ENCODE assay signal across 7 mouse cellular contexts in the genomic region with DNA sequence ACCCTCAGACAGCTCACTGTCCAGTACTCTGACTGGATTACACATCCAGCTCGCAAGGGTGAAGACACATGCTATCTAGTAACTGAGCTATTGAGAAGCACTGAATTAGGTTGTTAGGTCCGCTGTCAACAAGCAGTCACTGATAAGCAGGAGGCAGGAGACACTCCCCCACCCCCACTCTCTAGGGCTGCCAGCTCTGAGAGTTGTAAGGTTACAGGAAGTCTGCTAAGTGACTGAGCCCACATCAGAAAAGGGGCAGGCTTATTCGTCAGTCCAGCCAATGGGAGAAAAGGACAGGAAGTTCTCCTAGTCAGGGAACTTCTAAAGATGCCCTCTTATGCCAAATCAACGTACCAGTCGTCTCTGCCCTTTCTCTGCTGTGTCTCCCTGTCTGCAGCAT.
DNase-seq lines count a peak whose midpoint lies in the region; ATAC-seq and TF ChIP-seq lines count a peak whose summit lies in the region.

No protein-coding gene starts in this region.

- peak; percentile 23; the same call in 1 of the 2 replicates for ATAC-seq in heart, embryonic 13.5 days (ENCODE audit: extremely low read depth, insufficient number of reproducible peaks, low FRiP score, low TSS enrichment)
- ATAC-seq in hindbrain, embryonic 12.5 days (ENCODE audit: low FRiP score) = no peak

- peak overlapping the region; percentile 56 for H3K4me2 ChIP-seq in heart, embryonic 13.5 days
- no peak overlapping the region for H3K4me2 ChIP-seq in hindbrain, embryonic 12.5 days (replicated peaks)

- TF ChIP-seq CTCF in E14TG2a.4 (conservative IDR thresholded peaks at IDR 0.05; ENCODE audit: low read length) = no peak
- TF ChIP-seq CTCF in small intestine, adult 2 months (IDR thresholded peaks at IDR 0.05; ENCODE audit: extremely low read depth, insufficient read length, insufficient replicate concordance, low read depth, low read length) = no peak

- peaks cover 86% of the 10 kb centered on the region for H3K4me1 ChIP-seq in E14TG2a.4 (replicated peaks; ENCODE audit: low read depth, low read length)
- peaks cover 50% of the 10 kb centered on the region for H3K4me1 ChIP-seq in heart, embryonic 13.5 days
- H3K4me1 ChIP-seq in limb, embryonic 10.5 days = peaks cover 61% of the 10 kb centered on the region
- peaks cover 48% of the 10 kb centered on the region for H3K4me1 ChIP-seq in small intestine, adult 2 months (ENCODE audit: control insufficient read depth, insufficient read depth, insufficient read length, low read length)
- H3K4me1 ChIP-seq in hindbrain, embryonic 12.5 days = peaks cover 36% of the 10 kb centered on the region

- H3K27ac ChIP-seq in heart, embryonic 13.5 days (replicated peaks) = peak overlapping the region; percentile 57
- H3K27ac ChIP-seq in limb, embryonic 10.5 days = peak overlapping the region; percentile 5; the same call in 1 of the 2 replicates
- peak overlapping the region; percentile 99 for H3K27ac ChIP-seq in small intestine, adult 2 months (ENCODE audit: insufficient read depth, low read depth, low read length)
- H3K27ac ChIP-seq in hindbrain, embryonic 12.5 days = no peak overlapping the region

- H3K4me3 ChIP-seq in E14TG2a.4 (replicated peaks; ENCODE audit: low read length) = peak overlapping the region; percentile 26; the same call in 1 of the 2 replicates
- H3K4me3 ChIP-seq in heart, embryonic 13.5 days = peak overlapping the region; percentile 17; the same call in 1 of the 2 replicates
- H3K4me3 ChIP-seq in limb, embryonic 10.5 days = no peak overlapping the region
- no peak overlapping the region for H3K4me3 ChIP-seq in small intestine, adult 2 months (ENCODE audit: low read depth, low read length)
- no peak overlapping the region for H3K4me3 ChIP-seq in hindbrain, embryonic 12.5 days

- peaks cover 13% of the 10 kb centered on the region; the same call in 1 of the 2 replicates for H3K36me3 ChIP-seq in E14TG2a.4 (ENCODE audit: insufficient read depth, low read length)
- no peaks in the 10 kb centered on the region for H3K36me3 ChIP-seq in heart, embryonic 13.5 days
- H3K36me3 ChIP-seq in limb, embryonic 10.5 days = no peaks in the 10 kb centered on the region
- peaks cover 6% of the 10 kb centered on the region for H3K36me3 ChIP-seq in small intestine, adult 2 months (ENCODE audit: control insufficient read depth, insufficient read depth, low read length)
- no peaks in the 10 kb centered on the region for H3K36me3 ChIP-seq in hindbrain, embryonic 12.5 days

- DNase-seq in adrenal gland, adult 8-10 months = peak; percentile 84
- DNase-seq in limb, embryonic 10.5 days (ENCODE audit: low spot score) = no peak
- no peak for DNase-seq in urinary bladder, adult 2 months (ENCODE audit: low spot score)

- H3K9ac ChIP-seq in heart, embryonic 13.5 days = no peak overlapping the region
- H3K9ac ChIP-seq in hindbrain, embryonic 12.5 days = no peak overlapping the region

- H3K27me3 ChIP-seq in E14TG2a.4 (ENCODE audit: insufficient read depth, low read length) = no peaks in the 10 kb centered on the region
- peaks cover 90% of the 10 kb centered on the region for H3K27me3 ChIP-seq in heart, embryonic 13.5 days (replicated peaks)
- H3K27me3 ChIP-seq in limb, embryonic 10.5 days (ENCODE audit: low read depth, poor library complexity, severe bottlenecking) = no peaks in the 10 kb centered on the region
- H3K27me3 ChIP-seq in small intestine, adult 2 months (ENCODE audit: control insufficient read depth, insufficient read depth, low read length) = no peaks in the 10 kb centered on the region
- H3K27me3 ChIP-seq in hindbrain, embryonic 12.5 days = no peaks in the 10 kb centered on the region

- no peaks in the 10 kb centered on the region for H3K9me3 ChIP-seq in E14TG2a.4 (ENCODE audit: low read length)
- H3K9me3 ChIP-seq in heart, embryonic 13.5 days = no peaks in the 10 kb centered on the region
- H3K9me3 ChIP-seq in limb, embryonic 10.5 days (replicated peaks) = no peaks in the 10 kb centered on the region
- no peaks in the 10 kb centered on the region for H3K9me3 ChIP-seq in hindbrain, embryonic 12.5 days (replicated peaks)

- TF ChIP-seq POLR2A in small intestine, adult 2 months (IDR thresholded peaks at IDR 0.05; ENCODE audit: low read depth, low read length) = no peak

- 2% methylated on average over 5 of the region's 5 CpGs for WGBS in heart, embryonic 13.5 days
- 33% methylated on average over 5 of the region's 5 CpGs for WGBS in limb, embryonic 10.5 days
- WGBS in small intestine, adult 2 months = 7% methylated on average over 5 of the region's 5 CpGs
- 47% methylated on average over 5 of the region's 5 CpGs for WGBS in hindbrain, embryonic 12.5 days

Comparison
In these comparisons a context has a peak if more than half of its experiments do, and no peak if none do; other contexts are left out.
1. H3K4me3 ChIP-seq: peak in E14TG2a.4 (single experiment) and heart, embryonic 13.5 days (single experiment); none in limb, embryonic 10.5 days (single experiment), small intestine, adult 2 months (single experiment) and hindbrain, embryonic 12.5 days (single experiment).